Mouse (Mus musculus): ENCODE measurements at regions not wholly inside any gene's neighbourhood (a gene's known extent, or its start where the extent isn't known, plus 50 kb on each side); places are given as distances from the start of the nearest gene placed in this dataset.

GRCm38 (mm10) chr9:115361191-115361590 lies 51.0 kb upstream of the Stt3b start:
- no peak for TF ChIP-seq GATA1 (IDR thresholded peaks at IDR 0.05; ENCODE audit: borderline replicate concordance, low read length)
- no peak for TF ChIP-seq FLI1 (IDR thresholded peaks at IDR 0.05; ENCODE audit: low read length)
